Mouse (Mus musculus): ENCODE measurements around the gene Ilf3. TPM values are rescaled to one million over a fixed set of nuclear protein-coding genes. Genes with fewer than 3 reads are reported as not detected.
A peak's percentile ranks its signal among the peaks of the same experiment; 100 is the strongest.
"Not testable (repeated sequence)": the region's sequence is repeated elsewhere in the genome, so short reads cannot be mapped to it uniquely, and the experiment has no call there.

Ilf3 gene
- 21.7 and 22.9 TPM in 2 replicates for total RNA-seq (2015)
- total RNA-seq (2017) = 42.0 and 42.5 TPM in 2 replicates

DNA sequence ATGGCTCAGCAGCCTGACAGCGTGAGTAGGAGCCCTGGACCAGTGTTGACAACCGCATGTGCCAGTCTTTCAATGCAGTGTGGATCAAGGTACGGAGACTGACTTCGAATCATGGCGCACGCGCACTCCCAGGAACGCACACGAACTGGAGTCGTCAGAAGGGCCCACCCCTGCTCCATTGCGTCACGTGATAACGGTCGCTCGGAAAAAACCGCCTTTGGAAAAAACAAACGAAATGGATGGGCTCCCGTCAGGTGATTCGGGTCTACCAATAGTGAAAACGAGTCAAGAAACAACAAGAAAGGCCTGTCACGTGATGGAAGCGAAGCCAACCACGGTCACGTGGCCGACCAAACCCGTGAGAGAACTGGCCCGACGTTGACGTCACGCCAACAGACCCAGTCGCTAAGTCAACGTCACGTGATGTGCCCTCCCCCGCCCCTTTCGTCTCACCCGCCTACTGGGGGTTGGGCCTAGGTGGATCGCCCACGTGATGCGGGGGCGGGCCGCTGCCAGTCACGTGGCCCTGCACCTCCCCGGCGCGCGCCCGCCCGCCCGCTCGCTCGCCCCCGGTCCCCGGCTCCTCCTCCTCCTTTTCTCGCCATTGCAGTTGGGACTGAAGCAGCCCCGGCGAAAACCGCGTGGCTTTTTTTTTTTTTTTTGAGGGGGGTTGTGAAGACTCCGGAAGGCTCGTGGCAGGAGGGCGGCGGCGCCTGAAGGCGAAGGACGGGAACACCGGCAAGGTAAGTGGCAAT lies at the start of gene Ilf3:
Ilf3 (plus strand) TSS at position 515 of the 755 bp plus-strand sequence.
- peak; percentile 89 for ATAC-seq (ENCODE audit: poor library complexity, severe bottlenecking)

GRCm38 (mm10) chr9:21318792-21319191 lies 48.9 kb upstream of the Ilf3 start:
- no peak for ATAC-seq (ENCODE audit: poor library complexity, severe bottlenecking)

DNA sequence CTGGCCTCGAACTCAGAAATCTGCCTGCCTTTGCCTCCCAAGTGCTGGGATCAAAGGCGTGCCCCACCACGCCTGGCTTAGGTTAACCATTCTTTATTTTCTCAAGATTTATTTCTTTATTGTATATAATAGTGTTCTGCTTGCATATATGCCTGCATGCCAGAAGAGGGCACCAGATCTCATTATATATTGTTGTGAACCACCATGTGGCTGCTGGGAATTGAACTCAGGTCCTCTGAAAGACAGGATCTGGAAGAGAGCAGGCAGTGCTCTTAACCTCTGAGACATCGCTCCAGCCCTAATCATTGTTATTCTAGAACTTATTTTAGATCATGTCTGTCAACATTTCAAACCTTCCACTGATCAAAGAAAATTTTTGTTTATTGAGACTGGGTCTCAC lies 48.2 kb upstream of the Ilf3 start:
- ATAC-seq (ENCODE audit: poor library complexity, severe bottlenecking) = no peak

GRCm38 (mm10) chr9:21320280-21320618 lies 47.4 kb upstream of the Ilf3 start:
- no peak for ATAC-seq (ENCODE audit: poor library complexity, severe bottlenecking)

GRCm38 (mm10) chr9:21320619-21321512 lies 46.8 kb upstream of the Ilf3 start, which contains the start of gene Slc44a2:
Slc44a2 (plus strand) TSS chr9:21320698.
- ATAC-seq (ENCODE audit: poor library complexity, severe bottlenecking) = peak; percentile 86

DNA sequence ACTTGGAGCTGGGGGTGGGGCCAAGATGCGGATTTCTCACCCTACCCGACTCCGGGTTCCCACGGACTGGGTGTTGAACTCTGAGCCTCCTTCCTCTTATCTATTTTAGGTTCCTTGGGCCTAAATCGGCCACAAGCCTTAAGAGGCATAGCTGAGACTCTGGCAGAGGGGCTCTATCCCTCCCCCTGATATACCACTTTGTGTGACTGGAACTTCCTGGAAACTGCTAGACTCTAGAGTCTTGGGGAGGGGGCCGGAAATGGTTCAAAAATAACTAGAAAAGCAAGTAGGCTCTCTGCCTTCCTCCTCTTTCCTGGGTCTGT lies 46.2 kb upstream of the Ilf3 start:
- peak; percentile 70 for ATAC-seq (ENCODE audit: poor library complexity, severe bottlenecking)

- ATAC-seq (ENCODE audit: poor library complexity, severe bottlenecking) = no peak
Measured at GRCm38 (mm10) chr9:21322211-21322916, 45.3 kb upstream of the Ilf3 start.

DNA sequence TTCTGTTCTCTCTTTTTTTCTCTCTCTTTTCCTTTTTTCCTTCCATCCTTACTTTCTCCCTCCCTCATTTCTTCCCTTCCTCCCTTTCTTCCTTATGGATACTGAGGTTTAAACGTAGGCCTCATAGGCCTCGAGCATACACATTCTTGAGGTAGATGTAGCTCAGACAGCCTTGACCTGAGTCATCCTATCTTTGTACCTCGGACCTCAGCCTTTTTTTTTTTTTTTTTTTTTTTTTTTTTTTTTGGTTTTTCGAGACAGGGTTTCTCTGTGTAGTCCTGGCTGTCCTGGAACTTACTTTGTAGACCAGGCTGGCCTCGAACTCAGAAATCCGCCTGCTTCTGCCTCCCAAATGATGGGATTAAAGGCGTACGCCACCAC lies 44.8 kb upstream of the Ilf3 start:
- ATAC-seq (ENCODE audit: poor library complexity, severe bottlenecking) = not testable (repeated sequence)

DNA sequence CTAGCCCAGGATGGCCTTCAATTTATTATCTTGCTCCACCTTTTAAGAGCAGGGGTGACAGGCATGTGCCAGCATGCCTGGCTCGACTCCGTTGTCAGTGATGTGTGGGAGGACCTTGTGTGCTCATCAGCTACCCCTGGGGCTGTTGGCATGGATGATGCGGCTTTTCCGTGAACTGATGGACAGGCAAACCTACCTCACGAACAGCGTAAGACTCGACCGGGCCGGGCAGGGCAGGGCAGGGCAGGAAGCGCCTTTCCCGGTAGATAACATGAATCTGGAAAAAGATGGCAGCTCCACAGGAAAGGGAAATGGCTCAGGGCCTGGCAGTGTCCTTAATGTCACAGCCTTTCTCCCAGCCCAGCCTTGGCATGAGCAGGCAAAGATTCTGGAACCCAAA lies 43.4 kb upstream of the Ilf3 start:
- no peak for ATAC-seq (ENCODE audit: poor library complexity, severe bottlenecking)

GRCm38 (mm10) chr9:21327569-21327968 lies 40.1 kb upstream of the Ilf3 start:
- peak; percentile 33 for ATAC-seq (ENCODE audit: poor library complexity, severe bottlenecking)

DNA sequence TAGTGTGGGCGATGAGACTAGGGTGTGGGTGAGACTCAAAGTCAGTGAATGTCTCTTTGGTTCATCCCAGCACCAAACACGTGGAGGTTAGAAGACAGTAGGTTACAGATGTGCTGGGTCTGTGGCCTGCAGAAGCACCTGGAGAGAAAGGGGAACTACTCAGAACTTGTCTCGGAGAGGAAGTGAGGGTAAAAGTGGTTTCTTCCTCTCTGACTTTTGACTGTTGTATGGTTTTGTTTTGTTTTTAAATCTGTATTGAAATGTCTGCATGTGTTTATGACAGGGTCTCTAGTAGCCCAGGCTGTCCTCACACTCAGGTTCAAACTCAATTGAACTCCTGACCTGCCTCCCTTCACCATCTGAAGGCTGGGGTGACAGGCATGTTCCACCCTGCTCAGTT lies 39.6 kb upstream of the Ilf3 start:
- ATAC-seq (ENCODE audit: poor library complexity, severe bottlenecking) = peak; percentile 78

- ATAC-seq (ENCODE audit: poor library complexity, severe bottlenecking) = no peak
Measured at GRCm38 (mm10) chr9:21329041-21329440, 38.6 kb upstream of the Ilf3 start.

DNA sequence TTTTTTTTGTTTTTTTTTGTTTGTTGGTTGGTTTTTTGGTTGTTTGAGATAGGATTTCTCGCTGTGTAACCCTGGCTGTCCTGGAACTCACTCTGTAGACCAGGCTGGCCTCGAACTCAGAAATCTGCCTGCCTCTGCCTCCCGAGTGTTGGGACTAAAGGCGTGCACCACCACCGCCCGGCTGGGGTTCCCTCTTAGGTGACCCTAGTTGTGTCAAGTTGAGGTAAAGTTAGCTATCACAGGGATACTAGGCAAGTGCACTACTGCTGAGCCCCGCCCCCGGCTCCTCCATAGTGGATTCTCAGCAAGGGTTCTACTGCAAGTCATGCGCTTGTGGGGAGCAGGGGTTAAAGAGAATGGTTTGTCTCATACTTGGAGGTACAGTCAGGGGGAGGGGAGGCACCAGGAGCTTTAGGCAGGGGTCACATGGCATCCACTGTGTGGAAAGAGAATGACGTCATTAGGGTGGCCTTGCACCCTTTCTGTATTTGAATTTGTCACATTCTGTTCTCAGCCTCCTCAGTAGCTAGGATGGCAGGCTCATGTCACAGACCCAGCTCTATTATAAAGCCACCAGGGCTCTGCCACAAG lies 37.9 kb upstream of the Ilf3 start:
- no peak for ATAC-seq (ENCODE audit: poor library complexity, severe bottlenecking)

DNA sequence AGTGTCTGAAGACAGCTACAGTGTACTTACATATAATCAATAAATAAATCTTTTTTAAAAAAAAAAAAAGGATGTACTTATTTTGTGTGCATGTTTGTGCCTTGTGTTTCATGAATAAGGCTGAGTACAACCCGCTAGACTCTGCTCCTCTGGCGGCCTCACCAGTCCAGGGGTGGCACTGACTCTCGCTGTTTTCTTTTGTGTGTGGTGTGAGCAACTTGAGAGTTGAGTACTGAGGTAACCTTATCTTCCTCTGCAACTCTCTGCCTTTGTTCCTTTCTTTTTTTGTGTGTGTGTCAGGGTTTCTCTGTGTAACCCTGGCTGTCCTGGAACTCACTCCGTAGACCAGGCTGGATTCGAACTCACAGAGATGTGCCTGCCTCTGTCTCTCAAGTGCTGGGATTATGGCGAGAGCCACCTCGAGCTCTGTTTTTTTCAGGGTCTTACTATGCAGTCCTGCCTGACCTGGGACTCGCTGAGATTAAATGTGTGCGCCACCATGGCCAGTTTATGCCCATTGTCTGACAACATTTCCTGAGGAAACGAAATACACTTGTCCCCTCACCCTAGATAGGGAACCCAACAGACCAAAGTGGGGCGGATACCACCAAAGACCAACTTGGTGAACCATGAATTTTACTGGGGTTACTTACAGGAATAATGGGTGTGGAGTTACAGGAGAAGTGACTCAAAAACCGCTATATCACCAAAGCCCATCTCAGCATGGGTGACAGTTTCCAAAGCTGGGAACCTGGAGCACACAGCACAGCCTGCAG lies 36.1 kb upstream of the Ilf3 start:
- peak; percentile 16; the same call in 1 of the 2 replicates for ATAC-seq (ENCODE audit: poor library complexity, severe bottlenecking)

GRCm38 (mm10) chr9:21332161-21333061 lies 35.3 kb upstream of the Ilf3 start:
- peak; percentile 40 for ATAC-seq (ENCODE audit: poor library complexity, severe bottlenecking)

- ATAC-seq (ENCODE audit: poor library complexity, severe bottlenecking) = no peak
Measured at GRCm38 (mm10) chr9:21333523-21333922, 34.1 kb upstream of the Ilf3 start.

DNA sequence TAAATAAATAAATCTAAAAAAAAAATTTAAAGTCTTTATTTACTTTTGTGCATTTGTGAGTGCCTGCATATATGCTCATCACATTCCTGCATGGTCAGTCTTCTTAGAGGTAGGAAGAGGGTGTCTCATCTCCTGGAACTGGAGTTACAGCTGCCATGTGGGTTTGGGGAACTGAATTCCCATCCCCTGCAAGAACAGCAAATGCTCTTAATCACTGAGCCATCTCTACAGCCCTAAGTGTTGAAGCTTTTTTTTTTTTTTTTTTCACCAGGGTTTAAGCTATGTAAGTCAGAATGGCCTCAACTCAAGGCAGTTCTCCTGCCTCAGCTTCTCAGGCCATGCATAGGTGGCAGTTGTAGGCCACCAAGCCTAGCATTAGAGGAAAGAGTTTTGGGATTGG lies 32.9 kb upstream of the Ilf3 start:
- no peak for ATAC-seq (ENCODE audit: poor library complexity, severe bottlenecking)

DNA sequence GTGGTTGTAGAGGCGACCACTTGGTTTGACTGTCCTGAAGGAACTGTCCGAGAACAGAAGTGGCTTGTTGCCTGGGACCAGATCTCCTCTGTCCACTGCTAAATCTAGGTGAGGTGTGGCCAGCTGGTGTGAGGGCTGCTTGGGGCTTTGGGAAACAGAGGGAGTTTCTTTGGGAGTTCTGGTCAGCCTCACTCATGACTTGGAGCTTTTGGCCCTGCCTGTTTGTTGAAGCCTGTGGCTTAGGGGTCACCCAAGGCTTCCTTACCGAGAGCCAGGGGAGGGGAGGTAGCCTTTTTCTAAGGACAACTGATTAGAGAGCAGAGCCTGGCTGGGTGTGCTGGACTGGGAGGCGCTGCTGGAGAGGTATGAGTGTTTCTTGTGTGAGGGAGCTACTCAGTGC lies 32.3 kb upstream of the Ilf3 start:
- ATAC-seq (ENCODE audit: poor library complexity, severe bottlenecking) = no peak

- no peak for ATAC-seq (ENCODE audit: poor library complexity, severe bottlenecking)
Measured at GRCm38 (mm10) chr9:21336491-21336890, 31.2 kb upstream of the Ilf3 start.
